Mouse (Mus musculus) MEL (cell line): Measurements from ENCODE around the gene Lsamp. TPM values are rescaled to one million over a fixed set of nuclear protein-coding genes. Genes with fewer than 3 reads are reported as not detected.

Experiments
- DNase-seq: peaks from one replicate; pipeline ENCODE4 v3.0.0; 2011; ENCODE audit warnings: low read depth, low spot score
- H3K27ac ChIP-seq: 2 replicates; pipeline ENCODE4 v1.5.1; 2012; ENCODE audit warnings: low read depth, mild to moderate bottlenecking, control low read depth, low read length, moderate library complexity; ENCODE audit not compliant: control insufficient read depth
- H3K27me3 ChIP-seq, 2 experiments: fragments of 150-350 bp in 1 of 2; sonication (generic) in 1 of 2; 2 replicates each; pipeline ENCODE4 v1.6.1; 2012; ENCODE audit warnings: low read length in 2 of 2, mild to moderate bottlenecking in 2 of 2, improper control_type of control experiment in 1 of 2, moderate library complexity in 1 of 2; ENCODE audit not compliant: insufficient read depth in 2 of 2, control insufficient read depth in 1 of 2
- H3K36me3 ChIP-seq, 2 experiments: 2 replicates each; pipeline ENCODE4 v1.6.1; 2012 to 2014; ENCODE audit warnings: low read length in 2 of 2, improper control_type of control experiment in 1 of 2, inconsistent platforms in 1 of 2, mild to moderate bottlenecking in 1 of 2; ENCODE audit not compliant: insufficient read depth in 2 of 2, control insufficient read depth in 1 of 2
- H3K4me1 ChIP-seq, 2 experiments: fragments of 150-350 bp in 1 of 2; sonication (generic) in 1 of 2; 2 replicates each; pipeline ENCODE4 v1.6.1; 2012; ENCODE audit warnings: low read length in 2 of 2, improper control_type of control experiment in 1 of 2, mild to moderate bottlenecking in 1 of 2; ENCODE audit not compliant: insufficient read depth in 2 of 2, control insufficient read depth in 1 of 2
- H3K4me3 ChIP-seq, 2 experiments: fragments of 150-350 bp in 1 of 2; sonication (generic) in 1 of 2; 2 replicates each; pipeline ENCODE4 v1.5.1; 2012; ENCODE audit warnings: low read depth in 2 of 2, low read length in 2 of 2, mild to moderate bottlenecking in 2 of 2, moderate library complexity in 2 of 2, control low read depth in 1 of 2, improper control_type of control experiment in 1 of 2; ENCODE audit not compliant: control insufficient read depth in 1 of 2, insufficient read depth in 1 of 2
- H3K79me2 ChIP-seq: 2 replicates; pipeline ENCODE4 v1.6.1; 2012; ENCODE audit warnings: mild to moderate bottlenecking, low read length, moderate library complexity; ENCODE audit not compliant: control insufficient read depth, poor library complexity, insufficient read depth
- H3K9ac ChIP-seq: 2 replicates; pipeline ENCODE4 v1.6.1; 2012; ENCODE audit warnings: low read depth, mild to moderate bottlenecking, control low read depth, low read length, moderate library complexity; ENCODE audit not compliant: control insufficient read depth, poor library complexity, severe bottlenecking
- H3K9me3 ChIP-seq: fragments of 150-350 bp; sonication (generic); replicated peaks from 2 replicates; pipeline ENCODE4 v1.6.1; 2012; ENCODE audit warnings: mild to moderate bottlenecking, low read length, improper control_type of control experiment, moderate library complexity; ENCODE audit not compliant: insufficient read depth
- BHLHE40 ChIP-seq: IDR thresholded peaks from 2 replicates; pipeline ENCODE4 v1.6.1; 2012; ENCODE audit warnings: low read depth, mild to moderate bottlenecking, inconsistent platforms, low read length, improper control_type of control experiment, borderline replicate concordance
- CHD1 ChIP-seq: IDR thresholded peaks from 2 replicates; pipeline ENCODE4 v1.6.1; 2012; ENCODE audit warnings: low read depth, mild to moderate bottlenecking, inconsistent platforms, low read length, improper control_type of control experiment
- CHD2 ChIP-seq: IDR thresholded peaks from 2 replicates; pipeline ENCODE4 v1.6.1; 2011; ENCODE audit warnings: low read length, improper control_type of control experiment
- CTCF ChIP-seq, 3 experiments: IDR thresholded peaks in 2 of 3; conservative IDR thresholded peaks in 1 of 3; 2 replicates each; pipeline ENCODE4 v1.5.1; 2011 to 2012; ENCODE audit warnings: low read length in 3 of 3, low read depth in 2 of 3, mild to moderate bottlenecking in 2 of 3, improper control_type of control experiment in 1 of 3, inconsistent platforms in 1 of 3, mixed read lengths in 1 of 3, moderate library complexity in 1 of 3; ENCODE audit not compliant: control insufficient read depth in 1 of 3, insufficient read depth in 1 of 3, poor library complexity in 1 of 3, severe bottlenecking in 1 of 3
- E2F4 ChIP-seq: IDR thresholded peaks from 2 replicates; pipeline ENCODE4 v1.6.1; 2011; ENCODE audit warnings: low read depth, low read length, improper control_type of control experiment, borderline replicate concordance
- ELF1 ChIP-seq: IDR thresholded peaks from 2 replicates; pipeline ENCODE4 v1.6.1; 2014; ENCODE audit warnings: low read depth, mild to moderate bottlenecking, inconsistent platforms, low read length, improper control_type of control experiment, moderate library complexity
- ETS1 ChIP-seq: IDR thresholded peaks from 2 replicates; pipeline ENCODE4 v1.6.1; 2012; ENCODE audit warnings: low read depth, mild to moderate bottlenecking, inconsistent platforms, low read length, improper control_type of control experiment, moderate library complexity
- GATA1 ChIP-seq: IDR thresholded peaks from 2 replicates; pipeline ENCODE4 v1.6.1; 2011; ENCODE audit warnings: low read depth, low read length, improper control_type of control experiment
- JUND ChIP-seq: IDR thresholded peaks from 2 replicates; pipeline ENCODE4 v1.6.1; 2011; ENCODE audit warnings: low read depth, mild to moderate bottlenecking, improper control_type of control experiment, low read length
- KAT2A ChIP-seq: conservative IDR thresholded peaks from 2 replicates; pipeline ENCODE4 v1.6.1; 2012; ENCODE audit warnings: low read depth, low read length, improper control_type of control experiment, inconsistent platforms
- MAFK ChIP-seq: IDR thresholded peaks from 2 replicates; pipeline ENCODE4 v1.6.1; 2011; ENCODE audit warnings: low read depth, mild to moderate bottlenecking, low read length, improper control_type of control experiment, borderline replicate concordance
- MAX ChIP-seq: IDR thresholded peaks from 2 replicates; pipeline ENCODE4 v1.6.1; 2011; ENCODE audit warnings: low read length, improper control_type of control experiment
- MEF2A ChIP-seq: IDR thresholded peaks from 2 replicates; pipeline ENCODE4 v1.6.1; 2014; ENCODE audit warnings: low read depth, mild to moderate bottlenecking, inconsistent platforms, low read length, improper control_type of control experiment; ENCODE audit not compliant: poor library complexity, insufficient replicate concordance, severe bottlenecking; ENCODE audit errors: extremely low read depth
- NRF1 ChIP-seq: IDR thresholded peaks from 2 replicates; pipeline ENCODE4 v1.6.1; 2014; ENCODE audit warnings: low read depth, mild to moderate bottlenecking, inconsistent platforms, low read length, improper control_type of control experiment, moderate library complexity; ENCODE audit not compliant: poor library complexity, insufficient read depth, severe bottlenecking
- POLR2AphosphoS5 ChIP-seq: IDR thresholded peaks from 2 replicates; pipeline ENCODE4 v1.6.1; 2012; ENCODE audit warnings: low read depth, borderline replicate concordance, mild to moderate bottlenecking, inconsistent platforms, low read length, moderate library complexity, mixed read lengths
- RAD21 ChIP-seq: IDR thresholded peaks from 2 replicates; pipeline ENCODE4 v1.6.1; 2011; ENCODE audit warnings: mild to moderate bottlenecking, low read depth, low read length, improper control_type of control experiment
- SIN3A ChIP-seq: IDR thresholded peaks from 2 replicates; pipeline ENCODE4 v1.6.1; 2012; ENCODE audit warnings: low read length, improper control_type of control experiment, inconsistent platforms
- SMC3 ChIP-seq: IDR thresholded peaks from 2 replicates; pipeline ENCODE4 v1.6.1; 2011; ENCODE audit warnings: low read depth, low read length, improper control_type of control experiment
- UBTF ChIP-seq: IDR thresholded peaks from 2 replicates; pipeline ENCODE4 v1.6.1; 2012; ENCODE audit warnings: low read depth, mild to moderate bottlenecking, inconsistent platforms, low read length, improper control_type of control experiment, moderate library complexity, borderline replicate concordance; ENCODE audit not compliant: insufficient read depth
- ZC3H11A ChIP-seq: IDR thresholded peaks from 2 replicates; pipeline ENCODE4 v1.6.1; 2012; ENCODE audit warnings: low read depth, mild to moderate bottlenecking, inconsistent platforms, low read length, improper control_type of control experiment
- ZMIZ1 ChIP-seq: IDR thresholded peaks from 2 replicates; pipeline ENCODE4 v1.6.1; 2012; ENCODE audit warnings: low read depth, mild to moderate bottlenecking, inconsistent platforms, low read length, improper control_type of control experiment, moderate library complexity
- ZNF384 ChIP-seq: IDR thresholded peaks from 2 replicates; pipeline ENCODE4 v1.6.1; 2012; ENCODE audit warnings: low read depth, mild to moderate bottlenecking, inconsistent platforms, low read length, improper control_type of control experiment
- polyA plus RNA-seq, 2 experiments: library from polyadenylated mRNA; stranded (reverse) in 1 of 2; unstranded in 1 of 2; fragments of >175 nt in 1 of 2; fragments of >200 nt in 1 of 2; gene quantifications; 2 replicates each; pipeline versions ENCODE4 v1.2.1 to v1.2.4; 2012; ENCODE audit warnings: low replicate concordance in 2 of 2, low read depth in 1 of 2; ENCODE audit not compliant: insufficient read length in 2 of 2, insufficient read depth in 1 of 2, missing spikeins in 1 of 2
- total RNA-seq: library from RNA; depleted of rRNA; stranded (reverse); fragments of 300-350 nt; gene quantifications from 2 replicates; pipeline ENCODE4 v1.2.3, GENCODE M21; 2012

Gene Lsamp
- total and polyA plus RNA-seq, 3 experiments: 0.42 TPM; not detected in 2

DNA sequence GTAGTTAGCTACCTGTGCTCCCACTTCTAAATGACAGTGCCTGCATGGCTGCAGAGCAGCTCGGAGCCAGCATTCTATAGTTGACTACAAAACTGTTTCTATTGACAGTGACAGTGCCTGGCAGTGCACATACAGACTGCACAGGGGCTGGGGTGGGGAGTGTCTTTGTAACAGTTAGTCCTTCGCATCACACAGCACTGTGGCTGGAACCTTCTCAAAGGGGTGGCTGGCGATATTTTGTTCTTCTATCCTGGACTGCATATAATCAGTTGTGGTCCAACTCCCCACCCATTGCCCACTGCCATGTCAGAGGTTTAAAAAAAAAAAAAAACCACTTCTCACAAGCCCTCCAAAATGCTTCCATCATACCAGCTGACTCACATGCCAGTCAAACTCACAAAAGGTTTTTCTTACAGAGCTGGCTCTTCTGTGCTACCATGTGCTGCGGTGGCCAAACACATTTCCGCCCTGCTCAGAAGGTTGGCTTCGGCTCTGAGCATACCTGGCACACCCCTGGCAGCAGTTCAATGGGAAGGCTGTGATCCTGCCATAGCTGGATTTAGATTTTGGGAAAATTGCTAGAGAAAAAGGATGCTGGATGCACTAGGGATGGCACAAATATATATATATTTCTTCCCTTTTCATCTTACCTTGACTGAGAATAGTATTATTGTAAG, 1887.9 kb downstream of the Lsamp start:
- Histone ChIP-seq H3K4me1 (no peaks in the 10 kb centered on the region), H3K27ac (no peak overlapping the region), H3K4me3 (no peak overlapping the region), H3K9me3 (no peaks in the 10 kb centered on the region), H3K36me3 (no peaks in the 10 kb centered on the region), H3K9ac (no peak overlapping the region), H3K79me2 (no peaks in the 10 kb centered on the region), H3K27me3 (no peaks in the 10 kb centered on the region; a peak in 1 of 4 replicates)
- no peak for TF ChIP-seq NRF1
- TF ChIP-seq ETS1: no peak
- no peak for TF ChIP-seq E2F4
- TF ChIP-seq ZMIZ1: no peak
- no peak for TF ChIP-seq ZNF384
- no peak for TF ChIP-seq SMC3
- TF ChIP-seq GATA1: no peak
- no peak for TF ChIP-seq CHD2
- no peak for TF ChIP-seq SIN3A
- no peak for TF ChIP-seq MAFK
- no peak for TF ChIP-seq CHD1
- TF ChIP-seq UBTF: no peak
- no peak for DNase-seq

DNA sequence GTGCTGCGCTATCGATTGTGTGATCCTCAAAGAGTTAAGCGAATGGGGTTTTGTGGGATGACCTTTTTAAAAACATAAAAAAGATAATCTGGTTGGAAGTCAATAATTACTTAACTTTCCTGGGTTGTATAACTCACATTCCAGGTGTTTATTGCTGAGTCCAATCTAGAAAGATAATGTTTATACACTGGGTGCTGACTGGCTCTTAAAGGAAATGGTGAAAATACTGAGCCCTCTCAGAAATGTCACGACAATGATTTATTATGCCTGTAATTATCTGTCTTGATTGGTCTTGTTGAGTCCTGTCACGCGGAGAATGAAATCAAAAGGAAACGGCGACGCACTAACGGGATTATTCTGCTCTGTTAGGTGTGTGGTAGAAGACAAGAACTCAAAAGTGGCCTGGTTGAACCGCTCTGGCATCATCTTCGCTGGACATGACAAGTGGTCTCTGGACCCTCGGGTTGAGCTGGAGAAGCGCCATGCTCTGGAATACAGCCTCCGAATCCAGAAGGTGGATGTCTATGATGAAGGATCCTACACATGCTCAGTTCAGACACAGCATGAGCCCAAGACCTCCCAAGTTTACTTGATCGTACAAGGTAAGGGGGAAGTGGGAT, 1904.5 kb downstream of the Lsamp start:
- Histone ChIP-seq H3K36me3 (no peaks in the 10 kb centered on the region), H3K27me3 (no peaks in the 10 kb centered on the region), H3K27ac (no peak overlapping the region), H3K9ac (no peak overlapping the region), H3K4me1 (no peaks in the 10 kb centered on the region)
- TF ChIP-seq ZC3H11A (no peak), ELF1 (no peak), ZNF384 (no peak), MAFK (no peak), RAD21 (no peak), POLR2AphosphoS5 (no peak), CHD1 (no peak), CHD2 (no peak), JUND (no peak), KAT2A (no peak), GATA1 (no peak), SIN3A (no peak), SMC3 (no peak), MAX (no peak), CTCF (IDR thresholded peaks at IDR 0.05 in 2 of 3, conservative IDR thresholded peaks at IDR 0.05 in 1 of 3; ENCODE audit: control insufficient read depth in 1 of 3, insufficient read depth in 1 of 3, low read depth in 2 of 3, low read length in 3 of 3, poor library complexity in 1 of 3, severe bottlenecking in 1 of 3) (no peak), BHLHE40 (no peak), MEF2A (no peak), ZMIZ1 (no peak), NRF1 (no peak)
- TF ChIP-seq, all 39 proteins: peak for 0
- DNase-seq: no peak
- Histone ChIP-seq H3K79me2 (no peaks in the 10 kb centered on the region), H3K4me3 (no peak overlapping the region), H3K9me3 (no peaks in the 10 kb centered on the region)
